Mouse (Mus musculus) stomach, embryonic 15.5 days (tissue): ENCODE measurements around the gene Glrx5. TPM values are rescaled to one million over a fixed set of nuclear protein-coding genes. Genes with fewer than 3 reads are reported as not detected.

Source experiments
- ATAC-seq: fragments of 200-750 bp; cut with Nextera tagmentation; 2 replicates; pipeline ENCODE4 v1.8.0; 2017; ENCODE audit warnings: low read depth, moderate number of reproducible peaks, moderate TSS enrichment; ENCODE audit not compliant: insufficient read depth, low FRiP score
- H3K27ac ChIP-seq: fragments of 300-500 bp; sonication (generic); 2 replicates; pipeline ENCODE4 v1.5.1; 2015; ENCODE audit warnings: mild to moderate bottlenecking, inconsistent platforms
- H3K27me3 ChIP-seq: fragments of 300-500 bp; sonication (generic); replicated peaks from 2 replicates; pipeline ENCODE4 v1.6.1; 2015; ENCODE audit warnings: inconsistent platforms
- H3K36me3 ChIP-seq: fragments of 300-500 bp; sonication (generic); 2 replicates; pipeline ENCODE4 v1.6.1; 2015; ENCODE audit warnings: inconsistent platforms
- H3K4me1 ChIP-seq: fragments of 300-500 bp; sonication (generic); 2 replicates; pipeline ENCODE4 v1.6.1; 2015; ENCODE audit warnings: inconsistent platforms
- H3K4me2 ChIP-seq: fragments of 300-500 bp; sonication (generic); 2 replicates; pipeline ENCODE4 v1.6.1; 2015; ENCODE audit warnings: mild to moderate bottlenecking, inconsistent platforms
- H3K4me3 ChIP-seq: fragments of 300-500 bp; sonication (generic); replicated peaks from 2 replicates; pipeline ENCODE4 v1.5.1; 2015; ENCODE audit warnings: inconsistent platforms
- H3K9ac ChIP-seq: fragments of 300-500 bp; sonication (generic); 2 replicates; pipeline ENCODE4 v1.6.1; 2015; ENCODE audit warnings: inconsistent platforms
- H3K9me3 ChIP-seq: fragments of 300-500 bp; sonication (generic); 2 replicates; pipeline ENCODE4 v1.6.1; 2016; ENCODE audit warnings: inconsistent platforms
- WGBS: fragments of 180-500 bp; shearing (Covaris S2); methylation state at CpG from one replicate; pipeline ENCODE4 v1.1.7; 2015; 5-methylcytosine and 5-hydroxymethylcytosine counted together
- polyA plus RNA-seq: library from polyadenylated mRNA; unstranded; fragments of >200 nt; fragmentation: Nextera tagmentation; extraction: Ambion mirVana; gene quantifications from 2 replicates; pipeline ENCODE4 v1.2.1, GENCODE M21; 2015

The Glrx5 gene
- polyA plus RNA-seq, 1 experiment from 2014 or later = 193 TPM

- Histone ChIP-seq H3K4me2 (no peak overlapping the region), H3K27ac (no peak overlapping the region), H3K4me1 (no peaks in the 10 kb centered on the region), H3K4me3 (no peak overlapping the region), H3K9me3 (no peaks in the 10 kb centered on the region), H3K9ac (no peak overlapping the region), H3K36me3 (no peaks in the 10 kb centered on the region), H3K27me3 (no peaks in the 10 kb centered on the region)
- ATAC-seq = no peak
- 51% methylated on average over 7 of the region's 7 CpGs for WGBS
These were observed 10.3 kb upstream of the Glrx5 start for GRCm38 (mm10) chr12:105022141-105022540.

DNA sequence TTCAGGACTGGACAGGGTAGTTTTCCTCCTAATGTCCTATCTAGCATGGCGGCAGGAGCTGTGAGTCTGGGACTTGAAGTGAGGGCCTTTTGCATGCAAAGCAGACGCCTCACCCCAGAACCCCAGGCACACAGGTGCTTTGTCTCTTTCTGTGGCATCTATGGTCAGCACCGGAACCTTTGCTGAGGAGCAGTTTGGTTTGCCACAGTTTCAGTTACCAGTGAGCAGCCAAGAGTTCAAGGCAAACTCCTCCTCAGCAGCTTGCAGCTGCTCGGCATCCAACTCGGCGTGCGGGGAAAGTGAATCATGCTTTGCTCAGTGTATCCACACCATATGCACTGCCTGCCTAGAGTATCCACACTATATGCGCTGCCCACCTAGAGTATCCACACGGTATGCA lies 9.7 kb upstream of the Glrx5 start:
- WGBS = 94% methylated on average over 9 of the region's 9 CpGs

GRCm38 (mm10) chr12:105025271-105025946 lies 7.1 kb upstream of the Glrx5 start:
- Histone ChIP-seq H3K4me3 (no peak overlapping the region), H3K27me3 (no peaks in the 10 kb centered on the region), H3K27ac (no peak overlapping the region), H3K9me3 (no peaks in the 10 kb centered on the region), H3K4me1 (no peaks in the 10 kb centered on the region), H3K36me3 (0 out of 2 replicates have a peak, but pooled peaks cover 7% of the 10 kb centered on the region), H3K9ac (no peak overlapping the region), H3K4me2 (no peak overlapping the region)
- ATAC-seq = peak; percentile 83
- 45% methylated on average over 8 of the region's 8 CpGs for WGBS

More for the DNA sequence above, 9.7 kb upstream of the Glrx5 start:
- no peak for ATAC-seq
- no peak overlapping the region for H3K9ac ChIP-seq
- H3K4me2 ChIP-seq = no peak overlapping the region
- no peaks in the 10 kb centered on the region for H3K4me1 ChIP-seq
- H3K27me3 ChIP-seq = no peaks in the 10 kb centered on the region
- H3K9me3 ChIP-seq = no peaks in the 10 kb centered on the region
- no peaks in the 10 kb centered on the region for H3K36me3 ChIP-seq
- no peak overlapping the region for H3K27ac ChIP-seq
- no peak overlapping the region for H3K4me3 ChIP-seq

DNA sequence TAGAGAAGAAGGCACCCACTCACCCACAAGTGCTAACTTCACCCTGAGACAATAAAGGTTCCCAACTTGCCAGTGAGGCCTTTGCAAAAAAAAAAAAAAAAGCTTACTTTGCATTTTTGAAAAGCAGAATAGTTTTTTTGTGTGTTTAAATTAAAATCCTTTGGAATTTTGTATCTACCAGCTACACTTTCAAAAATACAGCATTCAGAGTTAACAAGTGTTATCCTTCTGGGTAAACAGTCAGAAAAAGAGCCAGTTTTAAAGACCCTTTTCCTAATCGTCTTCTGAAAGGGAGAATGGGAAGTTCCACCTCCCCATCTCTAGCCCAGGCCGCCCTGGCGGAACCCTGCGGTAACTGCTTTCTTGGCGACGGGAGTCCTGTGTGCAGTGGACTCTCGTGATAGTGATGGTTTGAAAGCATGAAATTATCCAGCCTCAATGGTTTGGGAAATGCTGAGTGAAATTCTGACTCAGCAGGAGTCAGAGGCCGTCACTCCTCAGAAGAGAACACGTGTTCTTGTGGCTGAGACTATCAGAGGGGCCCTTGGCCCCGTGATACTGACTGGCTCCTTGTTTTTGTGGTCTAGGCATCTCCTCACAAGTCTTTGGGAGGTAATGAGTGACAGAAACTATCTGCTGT lies 6.4 kb upstream of the Glrx5 start:
- Histone ChIP-seq H3K27ac (no peak overlapping the region), H3K4me1 (0 out of 2 replicates have a peak, but pooled peaks cover 6% of the 10 kb centered on the region), H3K9ac (no peak overlapping the region), H3K4me2 (no peak overlapping the region), H3K4me3 (no peak overlapping the region), H3K27me3 (no peaks in the 10 kb centered on the region), H3K9me3 (no peaks in the 10 kb centered on the region), H3K36me3 (0 out of 2 replicates have a peak, but pooled peaks cover 7% of the 10 kb centered on the region)
- WGBS = 59% methylated on average over 10 of the region's 10 CpGs
- ATAC-seq = no peak

DNA sequence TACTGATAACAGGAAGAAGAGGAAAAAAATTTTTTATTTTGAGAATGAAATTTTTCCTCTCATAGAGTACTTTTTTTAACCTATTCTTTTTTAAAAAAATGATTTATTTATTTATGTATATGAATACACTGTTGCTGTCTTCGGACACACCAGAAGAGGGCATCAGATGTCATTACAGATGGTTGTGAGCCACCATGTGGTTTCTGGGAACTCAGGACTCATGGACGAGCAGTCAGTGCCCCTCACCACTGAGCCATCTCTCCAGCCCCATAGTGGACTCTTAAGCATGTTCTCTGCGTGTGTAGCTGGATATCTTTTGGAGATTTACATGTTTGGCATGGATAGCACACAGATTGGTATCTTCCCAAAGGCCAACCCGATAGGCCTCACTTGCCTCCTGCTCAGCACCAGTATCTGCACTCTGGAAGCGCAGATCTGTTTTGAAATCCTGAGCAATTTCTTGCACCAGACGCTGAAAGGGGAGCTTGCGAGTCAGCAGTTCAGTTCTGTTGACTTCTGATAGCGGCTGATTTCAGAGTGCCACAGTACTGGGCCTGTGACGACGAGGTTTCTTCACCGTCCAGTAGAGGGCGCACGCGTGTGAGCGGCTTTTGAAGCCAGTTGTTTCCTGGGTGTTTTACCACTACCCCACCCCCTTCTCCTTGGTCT lies 5.0 kb upstream of the Glrx5 start:
- H3K27ac ChIP-seq = peak overlapping the region; percentile 32; the same call in 1 of the 2 replicates
- 0 out of 2 replicates have a peak, but pooled peaks cover 7% of the 10 kb centered on the region for H3K36me3 ChIP-seq
- H3K9me3 ChIP-seq = no peaks in the 10 kb centered on the region
- WGBS = 29% methylated on average over 15 of the region's 15 CpGs
- peak; percentile 11; the same call in 1 of the 2 replicates for ATAC-seq
- 0 out of 2 replicates have a peak, but pooled peaks cover 10% of the 10 kb centered on the region for H3K4me1 ChIP-seq
- no peak overlapping the region for H3K9ac ChIP-seq
- no peak overlapping the region for H3K4me3 ChIP-seq
- no peak overlapping the region for H3K4me2 ChIP-seq
- no peaks in the 10 kb centered on the region for H3K27me3 ChIP-seq

- no peak overlapping the region for H3K4me2 ChIP-seq
- H3K9ac ChIP-seq = no peak overlapping the region
- 86% methylated on average over 9 of the region's 9 CpGs for WGBS
- no peak for ATAC-seq
- no peak overlapping the region for H3K4me3 ChIP-seq
- H3K4me1 ChIP-seq = peaks cover 21% of the 10 kb centered on the region
- H3K27ac ChIP-seq = no peak overlapping the region
- no peaks in the 10 kb centered on the region for H3K9me3 ChIP-seq
- H3K36me3 ChIP-seq = 0 out of 2 replicates have a peak, but pooled peaks cover 7% of the 10 kb centered on the region
- H3K27me3 ChIP-seq = no peaks in the 10 kb centered on the region
These were observed 2.6 kb upstream of the Glrx5 start for GRCm38 (mm10) chr12:105029890-105030289.

DNA sequence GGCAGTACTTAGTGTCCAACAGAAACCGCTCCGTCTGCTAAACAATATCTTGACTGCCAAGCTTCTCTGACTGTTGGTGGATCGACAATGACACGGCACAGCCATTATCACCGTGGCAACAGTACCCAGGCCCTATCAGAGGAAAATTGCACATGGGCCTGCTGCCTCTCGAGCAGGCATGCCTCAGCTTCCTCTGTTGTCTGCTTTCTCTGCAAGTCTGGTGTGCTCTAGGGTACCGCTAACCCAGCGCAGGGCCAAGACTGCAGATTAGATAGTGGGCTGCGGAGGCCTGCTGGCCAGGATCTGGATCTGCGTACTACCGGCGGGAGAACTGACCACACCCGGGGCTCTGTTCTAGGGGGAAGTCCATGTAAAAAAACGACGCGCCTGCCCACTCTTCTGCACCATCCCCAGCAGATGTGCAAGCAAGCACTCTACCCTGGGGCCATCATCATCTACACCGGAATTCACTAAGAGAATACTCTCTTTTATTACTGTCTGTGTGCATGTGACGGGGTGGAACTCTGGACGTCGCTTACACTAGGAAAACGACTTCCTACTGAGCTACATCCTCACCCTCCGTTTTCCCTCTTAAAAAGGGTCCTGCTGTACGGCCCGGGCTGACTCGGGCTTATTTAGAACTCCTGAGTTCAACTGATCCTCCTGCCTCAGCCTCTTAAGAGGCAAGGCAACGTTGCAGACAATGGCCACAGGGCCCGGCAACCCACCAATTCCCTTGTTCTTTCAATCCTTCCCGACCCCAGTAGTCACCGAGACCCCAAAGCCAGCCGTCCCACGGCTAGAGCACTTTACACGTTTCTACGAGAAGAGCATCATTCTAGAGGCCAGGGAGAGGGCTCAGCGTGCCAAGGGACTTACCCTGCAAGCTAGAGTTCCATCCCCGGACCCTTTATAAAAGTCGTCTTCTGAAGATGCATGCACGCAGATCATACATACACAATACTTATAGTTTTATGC lies 1.1 kb upstream of the Glrx5 start:
- Histone ChIP-seq H3K9me3 (no peaks in the 10 kb centered on the region), H3K36me3 (0 out of 2 replicates have a peak, but pooled peaks cover 7% of the 10 kb centered on the region), H3K4me2 (peak overlapping the region; percentile 89), H3K27me3 (no peaks in the 10 kb centered on the region), H3K9ac (peak overlapping the region; percentile 82), H3K4me3 (peak overlapping the region; percentile 90), H3K4me1 (peaks cover 21% of the 10 kb centered on the region), H3K27ac (peak overlapping the region; percentile 21)
- 5% methylated on average over 37 of the region's 37 CpGs for WGBS
- ATAC-seq = no peak

DNA sequence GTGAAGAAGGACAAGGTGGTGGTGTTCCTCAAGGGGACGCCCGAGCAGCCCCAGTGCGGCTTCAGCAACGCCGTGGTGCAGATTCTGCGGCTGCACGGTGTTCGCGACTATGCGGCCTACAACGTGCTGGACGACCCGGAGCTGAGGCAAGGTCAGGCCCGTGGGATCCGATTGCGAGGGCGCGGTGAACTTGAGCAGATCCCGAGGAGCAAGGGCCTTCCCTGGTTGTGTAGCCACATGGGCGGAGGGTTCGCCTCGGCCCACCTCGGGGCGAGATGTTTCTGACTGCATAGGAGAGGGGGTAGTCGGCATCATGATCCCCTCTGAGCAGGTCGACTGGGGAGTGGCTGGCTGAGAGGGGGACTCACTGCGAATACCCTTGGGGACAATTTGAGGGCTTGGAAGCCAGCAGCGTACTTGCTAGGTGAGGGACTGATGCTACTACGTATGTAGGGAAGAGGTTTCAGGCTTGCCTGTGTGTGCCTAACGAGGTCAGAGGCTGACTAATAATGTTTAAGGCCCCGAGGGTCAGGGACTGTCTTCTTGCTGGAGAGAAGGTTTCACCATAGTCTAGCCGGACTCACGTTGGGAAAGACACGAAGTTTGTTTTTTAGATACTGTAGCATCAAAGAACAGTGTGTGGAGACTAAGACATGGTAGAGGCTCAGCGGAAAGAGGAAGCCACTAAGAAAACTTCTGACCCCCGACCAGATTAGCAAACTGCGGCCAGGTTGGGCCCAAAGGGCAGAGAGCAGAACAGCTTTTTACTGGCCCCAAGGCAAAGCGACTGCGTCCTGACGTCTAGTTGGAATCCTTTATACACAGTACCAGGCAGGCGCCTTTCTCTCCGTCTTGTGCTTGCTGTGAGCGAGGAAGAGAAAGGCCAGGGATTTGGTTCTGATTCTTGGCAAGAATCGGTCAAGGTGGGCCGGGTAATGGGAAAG lies 616 bp downstream of the Glrx5 start:
- H3K4me1 ChIP-seq = peaks cover 21% of the 10 kb centered on the region
- H3K4me3 ChIP-seq = peak overlapping the region; percentile 90
- H3K27ac ChIP-seq = peak overlapping the region; percentile 82
- WGBS = 2% methylated on average over 45 of the region's 45 CpGs
- H3K9me3 ChIP-seq = no peaks in the 10 kb centered on the region
- H3K36me3 ChIP-seq = 0 out of 2 replicates have a peak, but pooled peaks cover 7% of the 10 kb centered on the region
- H3K9ac ChIP-seq = peak overlapping the region; percentile 85
- no peaks in the 10 kb centered on the region for H3K27me3 ChIP-seq
- peak; percentile 8 for ATAC-seq
- H3K4me2 ChIP-seq = peak overlapping the region; percentile 80

DNA sequence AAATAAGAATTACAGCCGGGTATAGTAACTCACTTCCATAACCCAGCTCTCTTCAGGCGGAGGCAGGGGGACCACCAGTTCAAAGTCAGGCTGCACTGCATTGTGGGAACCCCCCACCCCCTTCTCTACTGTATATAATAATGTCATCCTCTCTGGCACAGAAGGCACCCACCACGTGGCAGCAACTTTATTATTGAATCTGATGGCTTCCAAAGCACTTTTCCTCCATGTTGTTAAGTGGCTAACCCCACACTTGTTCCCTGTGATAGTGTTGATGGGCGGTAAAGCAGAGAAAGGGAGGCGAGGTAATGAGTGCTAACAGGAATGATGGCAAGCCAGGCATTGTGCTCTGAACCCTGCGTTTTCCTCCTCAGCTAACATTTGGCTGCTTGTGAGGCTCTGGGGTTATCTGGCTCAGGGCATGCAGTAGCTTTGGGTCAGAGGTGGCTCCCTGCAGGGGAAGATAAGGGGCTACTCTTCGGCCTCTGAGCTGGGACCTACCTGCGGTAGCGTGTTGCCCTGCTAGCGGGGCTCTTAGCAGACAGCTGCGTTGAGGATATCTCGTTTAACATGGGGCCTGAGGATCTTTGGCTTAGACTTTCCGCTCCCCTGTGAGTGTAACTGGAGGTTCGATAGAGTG lies 1.8 kb downstream of the Glrx5 start:
- H3K27me3 ChIP-seq = no peaks in the 10 kb centered on the region
- H3K4me2 ChIP-seq = peak overlapping the region; percentile 80
- H3K9me3 ChIP-seq = no peaks in the 10 kb centered on the region
- H3K4me1 ChIP-seq = peaks cover 21% of the 10 kb centered on the region
- ATAC-seq = no peak
- 58% methylated on average over 14 of the region's 14 CpGs for WGBS
- H3K27ac ChIP-seq = no peak overlapping the region
- H3K4me3 ChIP-seq = peak overlapping the region; percentile 90
- H3K36me3 ChIP-seq = 0 out of 2 replicates have a peak, but pooled peaks cover 7% of the 10 kb centered on the region
- H3K9ac ChIP-seq = peak overlapping the region; percentile 85; the same call in 1 of the 2 replicates

GRCm38 (mm10) chr12:105038211-105038610 lies 5.7 kb downstream of the Glrx5 start:
- no peaks in the 10 kb centered on the region for H3K27me3 ChIP-seq
- no peak for ATAC-seq
- peaks cover 11% of the 10 kb centered on the region for H3K4me1 ChIP-seq
- no peak overlapping the region for H3K4me3 ChIP-seq
- H3K4me2 ChIP-seq = no peak overlapping the region
- H3K9ac ChIP-seq = no peak overlapping the region
- peak overlapping the region; percentile 32; the same call in 1 of the 2 replicates for H3K27ac ChIP-seq
- peaks cover 27% of the 10 kb centered on the region for H3K36me3 ChIP-seq
- 75% methylated on average over 11 of the region's 11 CpGs for WGBS
- H3K9me3 ChIP-seq = no peaks in the 10 kb centered on the region
